Mouse (Mus musculus) midbrain, embryonic 13.5 days (tissue): ENCODE results near the gene Rps4x. TPM values are rescaled to one million over a fixed set of nuclear protein-coding genes. Genes with fewer than 3 reads are reported as not detected.
A peak's percentile ranks its signal among the peaks of the same experiment; 100 is the strongest.
"Not testable (repeated sequence)": the region's sequence is repeated elsewhere in the genome, so short reads cannot be mapped to it uniquely, and the experiment has no call there.

Source experiments
- ATAC-seq: fragments of 200-750 bp; cut with Nextera tagmentation; 2 replicates; pipeline ENCODE4 v1.8.0; 2017; ENCODE audit warnings: mild to moderate bottlenecking, moderate TSS enrichment, moderate library complexity
- H3K27ac ChIP-seq: fragments of 300-500 bp; sonication (generic); 2 replicates; pipeline ENCODE4 v1.5.1; 2015; ENCODE audit warnings: inconsistent platforms, mild to moderate bottlenecking, moderate library complexity
- H3K27me3 ChIP-seq: fragments of 300-500 bp; sonication (generic); 2 replicates; pipeline ENCODE4 v1.6.1; 2015; ENCODE audit warnings: mild to moderate bottlenecking, inconsistent platforms
- H3K36me3 ChIP-seq: fragments of 300-500 bp; sonication (generic); 2 replicates; pipeline ENCODE4 v1.6.1; 2015; ENCODE audit warnings: mild to moderate bottlenecking, inconsistent platforms
- H3K4me1 ChIP-seq: fragments of 300-500 bp; sonication (generic); replicated peaks from 2 replicates; pipeline ENCODE4 v1.6.1; 2015; ENCODE audit warnings: inconsistent platforms
- H3K4me2 ChIP-seq: fragments of 300-500 bp; sonication (generic); replicated peaks from 2 replicates; pipeline ENCODE4 v1.6.1; 2015; ENCODE audit warnings: moderate library complexity, mild to moderate bottlenecking, inconsistent platforms
- H3K4me3 ChIP-seq: fragments of 300-500 bp; sonication (generic); replicated peaks from 2 replicates; pipeline ENCODE4 v1.5.1; 2015; ENCODE audit warnings: mild to moderate bottlenecking, inconsistent platforms
- H3K9ac ChIP-seq: fragments of 300-500 bp; sonication (generic); replicated peaks from 2 replicates; pipeline ENCODE4 v1.6.1; 2015; ENCODE audit warnings: mild to moderate bottlenecking, inconsistent platforms
- H3K9me3 ChIP-seq: fragments of 300-500 bp; sonication (generic); 2 replicates; pipeline ENCODE4 v1.6.1; 2016; ENCODE audit warnings: mild to moderate bottlenecking, inconsistent platforms
- WGBS: fragments of 180-500 bp; shearing (Covaris S2); methylation state at CpG from one replicate; pipeline ENCODE4 v1.1.7; 2015; 5-methylcytosine and 5-hydroxymethylcytosine counted together
- polyA plus RNA-seq: library from polyadenylated mRNA; unstranded; fragments of >200 nt; fragmentation: Nextera tagmentation; extraction: Ambion mirVana; gene quantifications from 2 replicates; pipeline ENCODE4 v1.2.1, GENCODE M21; 2015

Gene Rps4x
- polyA plus RNA-seq = 453 and 455 TPM in 2 replicates

DNA sequence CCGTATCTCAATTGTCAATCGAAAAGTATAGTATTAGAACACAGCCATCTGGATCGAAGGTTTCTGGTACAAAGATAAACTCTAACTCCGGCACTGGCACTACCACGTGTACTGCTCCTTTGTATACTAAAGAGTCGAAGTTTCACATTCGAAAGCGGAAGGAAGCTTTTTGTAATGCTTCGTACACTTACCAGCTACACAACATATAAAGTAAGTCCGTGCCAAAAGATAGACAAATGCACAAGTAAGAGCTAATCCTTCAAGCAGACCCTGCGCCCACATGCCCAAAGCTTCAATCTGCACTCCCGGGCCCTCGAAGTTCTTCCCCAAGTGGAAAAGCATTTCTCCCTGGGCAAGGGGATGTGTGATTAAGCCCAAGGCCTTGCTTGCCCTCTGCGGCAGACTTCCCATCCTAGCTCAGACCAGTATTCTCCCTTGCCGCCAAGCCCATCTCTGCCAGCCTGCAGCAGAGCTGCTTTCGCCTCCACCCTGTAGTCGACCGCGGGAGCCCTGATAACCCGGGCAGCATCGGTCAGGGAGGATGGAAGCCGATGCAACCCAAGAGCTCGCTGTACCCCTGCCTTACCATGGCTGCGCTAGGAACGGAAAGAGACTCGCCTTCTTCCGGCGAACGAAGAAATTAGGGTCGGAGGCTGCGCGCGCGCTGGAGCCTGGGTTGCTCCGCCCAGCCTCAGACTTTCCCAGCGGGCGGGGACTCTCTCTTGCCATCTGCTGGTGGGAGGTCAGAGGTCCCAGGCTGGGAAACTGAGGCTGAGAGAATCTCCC lies at the start of gene Rps4x:
Rps4x (minus strand) TSS at position 683 of the 786 bp plus-strand sequence.
- WGBS = 24% methylated on average over 37 of the region's 37 CpGs
- H3K36me3 ChIP-seq = peaks cover 8% of the 10 kb centered on the region
- peak within 1 kb of the TSS; percentile 70 for H3K4me2 ChIP-seq
- peak; percentile 95 for ATAC-seq
- peak within 1 kb of the TSS; percentile 57 for H3K4me3 ChIP-seq
- H3K27me3 ChIP-seq = peaks cover 9% of the 10 kb centered on the region; the same call in 1 of the 2 replicates
- H3K9ac ChIP-seq = peak within 1 kb of the TSS; percentile 82
- H3K9me3 ChIP-seq = no peaks in the 10 kb centered on the region
- H3K27ac ChIP-seq = peak within 1 kb of the TSS; percentile 87
- H3K4me1 ChIP-seq = peaks cover 23% of the 10 kb centered on the region

- 15% methylated on average over 1 of the region's 1 CpGs for WGBS
- Histone ChIP-seq H3K4me3 (no peak overlapping the region), H3K4me2 (no peak overlapping the region), H3K36me3 (no peaks in the 10 kb centered on the region), H3K9ac (no peak overlapping the region), H3K27ac (no peak overlapping the region), H3K27me3 (no peaks in the 10 kb centered on the region), H3K4me1 (no peaks in the 10 kb centered on the region), H3K9me3 (no peaks in the 10 kb centered on the region)
- ATAC-seq = no peak
Observed at GRCm38 (mm10) chrX:102219126-102219525, 29.9 kb upstream of the Rps4x start.

- H3K9ac ChIP-seq, H3K9me3 ChIP-seq, H3K4me3 ChIP-seq, ATAC-seq, H3K27me3 ChIP-seq, H3K4me2 ChIP-seq, H3K36me3 ChIP-seq, H3K27ac ChIP-seq, H3K4me1 ChIP-seq: not testable (repeated sequence)
- WGBS = 52% methylated on average over 9 of the region's 9 CpGs
Observed at GRCm38 (mm10) chrX:102215356-102215755, 26.2 kb upstream of the Rps4x start.

DNA sequence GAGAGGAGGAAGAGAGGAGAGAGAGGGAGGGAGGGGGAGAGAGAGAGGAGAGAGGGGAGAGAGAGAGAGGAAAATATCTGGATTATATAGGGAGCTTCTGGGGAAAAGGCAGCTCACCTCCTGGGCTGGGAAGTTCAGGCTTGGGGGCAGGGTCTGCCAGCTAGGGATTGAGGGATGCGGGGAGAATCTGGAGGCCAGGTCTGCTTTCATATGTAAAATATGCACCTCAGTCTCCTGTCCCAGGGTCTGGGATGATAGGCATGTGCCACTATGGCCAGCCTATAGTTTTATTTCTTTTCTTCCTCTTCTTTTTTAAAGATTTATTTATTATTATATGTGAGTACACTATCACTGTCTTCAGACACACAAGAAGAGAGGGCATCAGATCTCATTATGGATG lies 1.6 kb upstream of the Rps4x start:
- 44% methylated on average over 1 of the region's 1 CpGs for WGBS
- Histone ChIP-seq H3K27me3 (peaks cover 9% of the 10 kb centered on the region; the same call in 1 of the 2 replicates), H3K4me1 (peaks cover 22% of the 10 kb centered on the region), H3K9me3 (no peaks in the 10 kb centered on the region), H3K36me3 (no peaks in the 10 kb centered on the region), H3K27ac (no peak overlapping the region), H3K9ac (no peak overlapping the region), H3K4me3 (no peak overlapping the region), H3K4me2 (no peak overlapping the region)
- ATAC-seq = no peak

DNA sequence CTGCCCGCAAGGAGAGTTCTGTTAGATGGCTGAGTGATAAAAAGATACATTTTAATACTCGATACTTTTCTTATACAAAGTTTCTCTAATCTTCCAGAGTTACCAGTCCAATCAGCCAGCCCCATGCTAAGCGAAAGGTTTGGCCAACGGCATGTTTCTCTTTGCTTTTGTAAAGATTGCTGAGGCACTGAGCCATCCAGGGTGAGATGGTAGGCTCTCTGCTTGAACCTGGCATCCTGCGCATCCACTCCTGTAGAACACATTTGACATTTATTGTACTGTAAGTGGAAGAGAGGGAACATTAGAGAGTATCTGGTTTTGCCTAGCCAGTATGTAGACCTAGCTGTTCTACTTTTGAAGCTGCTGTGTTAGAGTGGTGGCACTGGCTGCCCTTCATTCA lies 387 bp upstream of the Rps4x start:
- ATAC-seq = peak; percentile 27
- Histone ChIP-seq H3K9ac (no peak overlapping the region), H3K27ac (no peak overlapping the region), H3K36me3 (peaks cover under 1% of the 10 kb centered on the region), H3K4me3 (no peak overlapping the region), H3K27me3 (peaks cover 9% of the 10 kb centered on the region; the same call in 1 of the 2 replicates), H3K4me1 (peaks cover 23% of the 10 kb centered on the region), H3K9me3 (no peaks in the 10 kb centered on the region), H3K4me2 (peak overlapping the region; percentile 70; the same call in 1 of the 2 replicates)
- 45% methylated on average over 5 of the region's 5 CpGs for WGBS

DNA sequence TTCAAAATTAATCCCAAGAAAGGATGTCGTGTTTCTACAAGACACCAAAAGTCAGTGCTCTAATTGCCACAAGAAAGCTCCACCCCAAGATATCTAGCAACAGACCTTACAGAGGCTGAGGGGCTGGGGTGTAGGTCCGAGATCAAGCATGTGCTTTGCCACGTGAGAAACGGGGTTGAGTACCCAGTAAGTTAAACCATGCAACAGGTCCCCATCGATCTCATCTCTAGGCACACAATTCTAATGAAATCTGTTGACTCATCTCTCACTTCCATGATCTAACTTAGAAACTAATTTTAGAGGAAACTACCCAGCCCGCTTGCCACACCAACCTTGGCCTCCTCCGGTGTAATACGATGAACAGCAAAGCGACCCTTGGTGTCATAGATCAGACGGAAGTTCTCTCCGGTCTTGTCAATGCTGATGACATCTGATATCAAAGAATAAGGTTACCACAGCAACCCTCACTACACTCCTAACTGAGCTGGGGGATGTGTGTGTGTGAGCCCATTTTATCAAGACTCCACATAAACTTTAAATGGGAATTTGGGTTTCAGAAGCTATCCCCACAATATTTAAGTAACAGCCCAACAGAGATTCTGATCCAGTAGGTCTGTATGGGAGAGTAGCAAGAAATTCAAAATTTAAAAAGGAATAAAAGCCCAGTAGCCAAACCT lies 2.0 kb downstream of the Rps4x start:
- H3K4me3 ChIP-seq = peak overlapping the region; percentile 57
- WGBS = 44% methylated on average over 11 of the region's 11 CpGs

DNA sequence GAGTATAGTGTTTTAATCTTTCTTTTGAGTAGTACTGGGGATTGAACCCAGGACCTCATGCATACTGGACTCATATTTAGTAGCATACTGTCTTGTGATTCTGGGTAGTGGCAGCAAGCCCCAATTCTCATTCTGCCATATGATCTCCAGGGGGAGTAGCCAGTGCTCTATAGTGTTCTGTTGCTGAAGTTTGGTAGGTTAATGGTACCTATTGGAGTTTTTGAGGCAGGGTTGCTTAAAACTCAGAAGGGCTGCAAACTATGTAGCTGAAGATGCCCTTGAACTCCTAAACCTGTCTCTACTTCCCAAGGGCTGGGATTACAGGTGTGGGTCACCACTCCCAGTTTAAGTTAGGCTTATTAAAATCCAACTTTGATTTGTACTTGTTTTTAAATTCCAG lies 6.6 kb downstream of the Rps4x start:
- Histone ChIP-seq H3K27ac (no peak overlapping the region), H3K36me3 (peaks cover 10% of the 10 kb centered on the region), H3K9me3 (no peaks in the 10 kb centered on the region), H3K4me3 (no peak overlapping the region), H3K9ac (no peak overlapping the region), H3K27me3 (peaks cover 7% of the 10 kb centered on the region; the same call in 1 of the 2 replicates), H3K4me1 (peaks cover 16% of the 10 kb centered on the region), H3K4me2 (no peak overlapping the region)
- no peak for ATAC-seq

More for the DNA sequence above, 2.0 kb downstream of the Rps4x start:
- Histone ChIP-seq H3K27me3 (peaks cover 3% of the 10 kb centered on the region; the same call in 1 of the 2 replicates), H3K4me1 (peaks cover 23% of the 10 kb centered on the region), H3K36me3 (peaks cover 10% of the 10 kb centered on the region), H3K27ac (no peak overlapping the region), H3K9ac (peak overlapping the region; percentile 82), H3K9me3 (no peaks in the 10 kb centered on the region), H3K4me2 (peak overlapping the region; percentile 70)
- no peak for ATAC-seq

DNA sequence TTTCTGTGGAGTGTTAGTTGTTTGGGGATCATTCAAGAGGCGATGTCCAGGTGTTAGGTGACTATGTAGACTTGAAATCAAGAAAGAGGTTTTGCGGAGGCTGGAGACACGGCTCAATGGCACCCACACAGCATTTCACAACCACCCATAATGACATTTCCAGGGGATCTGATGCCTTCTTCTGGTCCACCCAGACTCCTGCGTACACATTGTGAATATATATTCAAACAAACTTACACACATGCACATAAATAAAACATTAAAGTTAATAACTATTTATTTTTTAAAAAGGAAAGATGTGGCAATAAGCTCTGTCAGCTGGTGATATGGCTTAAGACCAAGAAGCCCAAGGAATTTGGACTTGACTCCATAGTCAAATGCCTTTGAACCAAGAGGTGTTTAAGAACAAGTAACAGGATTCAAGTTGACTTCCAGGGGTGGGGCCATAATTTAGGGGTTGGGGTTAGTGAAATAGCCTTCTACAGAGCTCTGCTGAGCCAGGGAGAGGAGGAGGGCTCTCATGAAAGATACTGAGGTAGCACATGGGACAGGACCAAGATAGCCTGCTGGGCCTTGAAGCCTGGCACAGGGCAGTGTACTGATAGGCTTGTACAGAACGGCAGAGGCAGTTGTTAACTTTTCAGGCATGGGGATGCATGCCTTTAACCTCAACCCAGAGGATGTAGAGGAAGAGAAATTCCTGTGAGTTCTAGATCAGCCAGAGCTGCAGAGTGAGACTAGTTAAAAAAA lies 13.5 kb downstream of the Rps4x start:
- 84% methylated on average over 5 of the region's 5 CpGs for WGBS
- Histone ChIP-seq H3K9ac (no peak overlapping the region), H3K4me2 (no peak overlapping the region)

GRCm38 (mm10) chrX:102170900-102171299 lies 18.3 kb downstream of the Rps4x start:
- Histone ChIP-seq H3K4me2 (no peak overlapping the region), H3K36me3 (no peaks in the 10 kb centered on the region), H3K27ac (no peak overlapping the region), H3K4me1 (peaks cover 10% of the 10 kb centered on the region), H3K9me3 (no peaks in the 10 kb centered on the region), H3K27me3 (peaks cover 3% of the 10 kb centered on the region; the same call in 1 of the 2 replicates), H3K4me3 (no peak overlapping the region), H3K9ac (no peak overlapping the region)
- no peak for ATAC-seq
- WGBS = 66% methylated on average over 3 of the region's 3 CpGs

More for the DNA sequence above, 13.5 kb downstream of the Rps4x start:
- no peaks in the 10 kb centered on the region for H3K36me3 ChIP-seq
- H3K27me3 ChIP-seq = peaks cover 7% of the 10 kb centered on the region; the same call in 1 of the 2 replicates
- H3K4me3 ChIP-seq = no peak overlapping the region
- no peak overlapping the region for H3K27ac ChIP-seq
- ATAC-seq = no peak
- H3K9me3 ChIP-seq = no peaks in the 10 kb centered on the region
- H3K4me1 ChIP-seq = no peaks in the 10 kb centered on the region

DNA sequence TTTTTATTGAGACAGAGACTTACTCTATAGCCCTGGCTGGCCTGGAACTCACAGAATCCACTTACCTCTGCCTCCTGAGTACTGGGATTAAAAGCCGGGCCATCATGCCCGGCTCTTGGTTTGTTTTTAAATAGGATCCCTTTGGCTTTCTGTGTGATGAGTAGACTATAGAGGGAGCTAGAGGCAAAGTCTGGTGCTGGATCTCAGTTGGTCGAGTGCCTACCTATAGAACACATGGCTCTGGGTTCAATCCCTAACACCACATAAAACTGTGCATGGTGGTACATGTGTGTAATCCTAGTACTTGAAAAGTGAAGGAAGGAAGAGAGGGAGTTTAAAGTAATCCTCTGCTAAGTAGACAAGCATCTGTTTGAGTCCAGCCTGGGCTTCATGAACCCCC lies 19.1 kb downstream of the Rps4x start:
- 36% methylated on average over 3 of the region's 3 CpGs for WGBS
- Histone ChIP-seq H3K27ac (no peak overlapping the region), H3K4me1 (peaks cover 10% of the 10 kb centered on the region), H3K4me2 (no peak overlapping the region), H3K4me3 (no peak overlapping the region), H3K27me3 (peaks cover 3% of the 10 kb centered on the region; the same call in 1 of the 2 replicates), H3K9ac (no peak overlapping the region), H3K9me3 (no peaks in the 10 kb centered on the region), H3K36me3 (no peaks in the 10 kb centered on the region)
- ATAC-seq = no peak

- no peaks in the 10 kb centered on the region for H3K9me3 ChIP-seq
- H3K36me3 ChIP-seq = no peaks in the 10 kb centered on the region
- H3K27ac ChIP-seq = no peak overlapping the region
- no peak overlapping the region for H3K9ac ChIP-seq
- no peak overlapping the region for H3K4me2 ChIP-seq
- H3K27me3 ChIP-seq = peaks cover 3% of the 10 kb centered on the region; the same call in 1 of the 2 replicates
- WGBS = 74% methylated on average over 1 of the region's 1 CpGs
- no peak overlapping the region for H3K4me3 ChIP-seq
- no peak for ATAC-seq
- peaks cover 10% of the 10 kb centered on the region for H3K4me1 ChIP-seq
Observed at GRCm38 (mm10) chrX:102169724-102170123, 19.5 kb downstream of the Rps4x start.
